Mouse (Mus musculus) lung, postnatal 36 days (tissue): ENCODE results near the gene Eif4b.

Experiments
- DNase-seq: peaks from one replicate; pipeline ENCODE4 v3.0.0; 2022; ENCODE audit warnings: mixed read lengths

The Eif4b gene

GRCm38 (mm10) chr15:102103371-102103946 lies 29.9 kb downstream of the Eif4b start:
- DNase-seq, result peak; percentile 86

- DNase-seq, result peak; percentile 97
These were observed 30.5 kb downstream of the Eif4b start for GRCm38 (mm10) chr15:102103947-102104555.

DNA sequence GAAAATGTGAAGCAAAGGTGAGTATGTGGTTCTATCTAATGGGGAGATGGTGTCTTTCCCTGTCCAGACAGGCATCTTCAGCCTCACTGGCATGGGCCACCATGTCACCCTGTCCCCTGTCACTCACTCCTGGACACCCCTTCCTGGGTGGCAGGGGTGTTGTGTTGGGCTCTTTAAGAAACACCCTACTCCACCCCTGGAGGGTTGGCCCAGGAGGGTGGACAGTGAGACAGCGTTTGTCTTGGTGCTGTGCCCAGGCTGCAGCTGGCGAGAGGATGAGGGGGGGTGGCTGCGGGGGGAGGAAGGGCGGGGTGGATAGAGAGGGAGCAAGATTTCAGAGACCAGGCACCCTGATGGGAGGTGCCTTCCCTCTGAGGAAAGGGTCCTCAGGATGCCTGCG lies 31.8 kb downstream of the Eif4b start:
- peak; percentile 92 for DNase-seq

DNA sequence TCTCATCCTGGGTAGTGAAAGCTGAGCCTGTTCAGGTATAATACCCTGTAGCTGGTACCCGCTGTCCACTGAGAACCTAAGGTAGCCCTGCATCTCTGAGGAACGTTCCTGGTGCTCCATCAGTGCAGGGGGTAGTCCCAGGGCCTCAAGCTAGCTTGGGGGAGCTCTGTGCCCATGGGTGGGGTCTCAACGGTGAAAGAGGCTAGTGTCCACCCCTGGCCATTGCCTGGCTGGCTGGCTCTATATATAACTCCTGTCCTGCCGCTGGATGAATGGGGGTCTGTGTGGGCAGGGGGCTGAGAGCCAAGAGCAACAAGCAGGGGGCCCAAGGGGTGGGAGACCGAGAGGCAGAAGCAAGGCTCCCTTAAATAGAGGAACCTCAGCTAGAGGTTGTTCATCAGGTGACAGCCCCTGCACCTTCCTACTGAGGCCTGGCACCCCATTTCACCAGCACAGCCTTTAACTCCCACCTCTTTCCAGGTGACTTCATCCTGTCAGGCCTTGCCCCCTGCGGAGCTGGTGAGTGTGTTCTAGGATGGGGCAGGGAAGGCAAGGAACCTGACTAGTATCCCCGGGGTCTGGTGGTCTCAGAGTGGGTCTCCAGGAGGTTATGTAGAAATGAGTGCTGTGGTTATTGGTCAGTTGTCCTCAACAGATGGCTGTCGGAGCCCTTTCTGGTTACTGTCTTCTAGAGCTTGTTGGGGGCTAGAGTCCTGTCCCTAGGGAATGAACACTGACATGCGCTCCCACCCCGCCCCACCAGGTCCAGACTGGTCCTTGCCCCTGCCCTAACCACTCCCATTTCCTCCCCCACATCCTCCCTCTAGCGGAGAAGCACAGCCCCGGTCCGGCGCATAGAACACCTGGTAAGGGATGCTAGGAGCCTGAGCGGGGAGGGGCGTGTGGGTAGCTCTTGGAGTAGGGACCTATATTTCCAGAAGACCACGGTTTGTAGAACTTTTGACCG lies 32.5 kb downstream of the Eif4b start:
- no peak for DNase-seq

- DNase-seq, result no peak
These were observed 33.3 kb downstream of the Eif4b start for GRCm38 (mm10) chr15:102106754-102107456.

DNA sequence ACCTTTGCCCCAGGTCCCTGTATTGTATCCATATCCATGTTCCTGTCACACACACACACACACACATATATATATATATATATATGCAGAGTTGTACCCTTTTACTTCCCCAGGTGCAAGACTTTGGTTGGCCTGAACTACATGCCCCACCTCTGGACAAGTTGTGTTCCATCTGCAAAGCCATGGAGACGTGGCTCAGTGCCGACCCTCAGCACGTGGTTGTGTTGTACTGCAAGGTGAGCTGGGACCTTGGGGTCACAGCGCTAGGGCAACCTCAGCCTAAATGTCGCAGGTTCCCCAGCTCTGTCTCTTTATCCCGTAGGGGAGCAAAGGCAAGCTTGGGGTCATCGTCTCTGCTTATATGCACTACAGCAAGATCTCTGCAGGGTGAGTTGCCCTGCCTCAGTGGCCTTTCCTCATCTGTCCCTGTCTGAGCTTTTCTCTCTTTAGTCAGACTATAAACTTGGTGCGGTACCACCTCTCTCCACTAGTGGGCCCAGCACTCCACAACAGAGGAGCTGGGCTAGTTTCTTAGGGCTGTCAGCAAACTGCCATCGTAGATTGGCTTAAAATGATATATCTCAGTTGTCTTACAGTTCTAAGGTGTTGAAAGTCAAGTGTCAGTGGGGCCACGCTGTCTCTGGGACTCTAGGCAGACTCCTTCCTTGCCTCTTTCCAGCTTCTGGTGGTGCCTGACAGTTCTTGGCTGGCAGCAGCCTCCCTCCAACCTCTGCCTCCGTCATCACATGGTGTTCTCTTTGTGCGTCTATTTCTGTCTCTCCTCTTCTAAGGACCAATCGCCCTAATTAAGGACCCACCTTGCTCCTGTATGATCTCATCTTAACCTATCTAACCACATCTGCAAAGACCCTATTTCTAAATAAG lies 34.4 kb downstream of the Eif4b start:
- peak; percentile 79 for DNase-seq

DNA sequence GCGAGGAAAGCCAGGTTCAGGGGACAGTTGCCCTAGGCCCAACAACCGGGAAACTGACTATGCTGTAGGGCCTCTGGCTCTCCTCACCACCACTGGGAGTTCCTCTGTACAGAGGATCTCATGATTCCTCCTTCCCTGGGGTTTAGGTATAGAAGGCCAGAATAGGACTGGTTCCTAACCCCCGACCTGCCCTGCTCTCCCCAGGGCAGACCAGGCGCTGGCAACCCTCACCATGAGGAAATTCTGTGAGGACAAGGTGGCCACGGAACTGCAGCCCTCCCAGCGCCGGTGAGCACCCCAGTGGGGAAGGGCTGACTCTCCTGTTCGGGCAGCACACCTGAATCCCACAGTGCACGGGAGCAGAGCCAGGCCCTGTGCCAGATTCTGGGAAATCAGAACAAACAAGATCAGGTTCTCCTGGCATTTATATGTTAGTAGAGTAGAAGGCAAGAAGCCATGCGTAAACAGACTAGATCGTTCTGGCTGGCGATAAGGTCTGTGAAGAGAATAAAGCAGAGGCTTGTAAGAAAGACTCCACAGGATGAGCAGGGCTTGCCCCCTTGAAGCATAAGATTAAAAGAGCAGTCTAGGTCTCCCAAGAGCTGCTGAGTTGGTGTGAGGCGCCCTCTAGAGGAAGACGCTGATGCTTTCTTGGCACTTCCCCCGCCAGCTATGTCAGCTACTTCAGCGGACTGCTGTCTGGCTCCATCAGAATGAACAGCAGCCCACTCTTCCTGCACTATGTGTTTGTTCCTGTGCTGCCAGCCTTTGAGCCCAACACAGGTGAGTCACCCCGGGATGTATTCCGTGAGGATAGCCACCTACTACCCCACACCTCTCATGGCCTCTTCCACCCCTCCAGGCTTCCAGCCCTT lies 35.3 kb downstream of the Eif4b start:
- DNase-seq, result peak; percentile 87

GRCm38 (mm10) chr15:102110271-102110670 lies 36.7 kb downstream of the Eif4b start:
- DNase-seq, result no peak

- DNase-seq, result no peak
These were observed 37.3 kb downstream of the Eif4b start for GRCm38 (mm10) chr15:102110701-102111494.

DNA sequence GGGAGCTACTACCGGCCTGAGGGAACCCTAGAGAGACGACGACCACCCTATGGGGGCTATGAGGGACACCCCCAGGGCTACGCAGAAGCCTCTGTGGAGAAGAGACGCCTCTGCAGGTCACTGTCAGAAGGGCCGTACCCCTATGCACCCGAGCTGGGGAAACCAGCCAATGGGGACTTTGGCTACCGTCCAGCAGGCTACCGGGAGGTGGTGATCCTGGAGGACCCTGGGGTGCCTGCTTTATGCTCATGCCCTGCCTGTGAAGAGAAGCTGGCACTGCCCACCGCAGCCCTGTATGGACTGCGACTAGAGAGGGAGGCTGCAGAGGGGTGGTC lies 37.9 kb downstream of the Eif4b start:
- DNase-seq, result no peak

DNA sequence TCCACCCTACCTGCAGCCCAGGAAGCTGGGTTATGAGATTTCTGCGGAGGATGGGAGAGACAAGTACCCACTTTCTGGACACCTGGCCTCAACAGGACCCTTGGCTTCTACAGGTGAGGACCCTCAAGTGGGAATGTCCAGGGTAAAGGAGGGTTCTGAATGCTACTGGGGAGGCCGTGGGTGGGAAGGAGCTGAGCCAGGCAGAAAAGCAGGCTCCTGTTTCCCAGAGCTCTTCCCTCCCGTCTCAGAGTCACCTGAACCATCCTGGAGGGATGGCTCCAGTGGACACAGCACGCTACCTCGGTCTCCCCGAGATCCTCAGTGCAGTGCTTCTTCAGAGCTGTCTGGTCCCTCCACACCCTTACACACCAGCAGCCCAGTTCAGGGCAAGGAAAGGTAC lies 38.6 kb downstream of the Eif4b start:
- no peak for DNase-seq

GRCm38 (mm10) chr15:102112827-102113226 lies 39.3 kb downstream of the Eif4b start:
- no peak for DNase-seq

DNA sequence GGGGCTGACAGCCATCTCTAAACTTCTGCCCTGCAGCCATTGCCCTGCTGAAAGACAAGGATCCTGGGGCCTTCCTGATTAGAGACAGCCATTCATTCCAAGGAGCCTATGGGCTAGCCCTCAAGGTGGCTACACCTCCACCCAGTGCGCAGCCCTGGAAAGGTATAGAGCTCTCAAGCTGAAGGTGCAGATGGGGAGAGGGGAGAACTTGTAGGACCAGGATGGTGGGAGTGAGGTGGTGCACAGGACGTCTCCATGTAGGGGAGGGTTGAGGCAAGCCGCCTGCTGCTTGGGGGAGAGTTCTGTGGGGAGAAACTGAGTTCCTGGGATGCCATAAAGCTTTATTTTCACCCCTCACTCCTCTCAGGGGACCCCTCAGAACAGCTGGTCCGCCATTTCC lies 40.1 kb downstream of the Eif4b start:
- DNase-seq, result no peak

DNA sequence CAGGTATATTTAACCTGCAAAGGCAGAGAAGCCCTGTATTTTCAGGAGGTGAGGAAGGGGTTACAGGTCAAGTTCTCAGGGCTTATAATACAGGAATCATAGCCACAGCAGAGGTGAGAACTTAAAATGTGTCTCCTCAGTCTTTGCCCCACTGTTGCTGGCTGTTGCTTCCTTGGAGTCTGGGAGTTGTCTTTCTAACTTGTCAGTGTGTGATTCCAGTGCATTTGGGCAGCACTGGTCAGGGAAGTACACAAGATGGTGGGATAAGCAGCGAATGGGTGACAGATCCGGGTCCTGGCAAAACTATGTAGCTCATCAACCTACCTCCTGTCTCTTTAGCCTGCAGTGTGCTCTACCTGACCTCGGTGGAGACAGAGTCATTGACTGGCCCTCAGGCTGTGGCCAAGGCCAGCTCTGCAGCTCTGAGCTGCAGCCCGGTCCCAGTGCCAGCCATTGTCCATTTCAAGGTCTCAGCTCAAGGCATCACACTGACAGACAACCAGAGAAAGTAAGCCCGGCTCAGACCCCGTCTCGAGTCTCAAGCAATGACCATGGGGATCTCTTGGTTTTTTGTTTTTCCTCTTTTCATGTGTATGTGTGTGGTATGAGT lies 41.2 kb downstream of the Eif4b start:
- DNase-seq, result no peak

GRCm38 (mm10) chr15:102115731-102116231 lies 42.2 kb downstream of the Eif4b start:
- no peak for DNase-seq

GRCm38 (mm10) chr15:102116753-102117415 lies 43.3 kb downstream of the Eif4b start:
- DNase-seq, result no peak

GRCm38 (mm10) chr15:102117461-102118443 lies 44.2 kb downstream of the Eif4b start:
- peak; percentile 70 for DNase-seq

- no peak for DNase-seq
These were observed 45.0 kb downstream of the Eif4b start for GRCm38 (mm10) chr15:102118591-102118990.
